Mouse (Mus musculus) cerebellum, postnatal 4 days (tissue): ENCODE results near the gene Abl2.
A peak's percentile ranks its signal among the peaks of the same experiment; 100 is the strongest.
"Not testable (repeated sequence)": the region's sequence is repeated elsewhere in the genome, so short reads cannot be mapped to it uniquely, and the experiment has no call there.

Experiments used
- DNase-seq, 2 experiments: peaks; one replicate each; pipeline ENCODE4 v3.0.0; 2022; ENCODE audit warnings: low spot score in 2 of 2, mixed read lengths in 1 of 2

The Abl2 gene

DNA sequence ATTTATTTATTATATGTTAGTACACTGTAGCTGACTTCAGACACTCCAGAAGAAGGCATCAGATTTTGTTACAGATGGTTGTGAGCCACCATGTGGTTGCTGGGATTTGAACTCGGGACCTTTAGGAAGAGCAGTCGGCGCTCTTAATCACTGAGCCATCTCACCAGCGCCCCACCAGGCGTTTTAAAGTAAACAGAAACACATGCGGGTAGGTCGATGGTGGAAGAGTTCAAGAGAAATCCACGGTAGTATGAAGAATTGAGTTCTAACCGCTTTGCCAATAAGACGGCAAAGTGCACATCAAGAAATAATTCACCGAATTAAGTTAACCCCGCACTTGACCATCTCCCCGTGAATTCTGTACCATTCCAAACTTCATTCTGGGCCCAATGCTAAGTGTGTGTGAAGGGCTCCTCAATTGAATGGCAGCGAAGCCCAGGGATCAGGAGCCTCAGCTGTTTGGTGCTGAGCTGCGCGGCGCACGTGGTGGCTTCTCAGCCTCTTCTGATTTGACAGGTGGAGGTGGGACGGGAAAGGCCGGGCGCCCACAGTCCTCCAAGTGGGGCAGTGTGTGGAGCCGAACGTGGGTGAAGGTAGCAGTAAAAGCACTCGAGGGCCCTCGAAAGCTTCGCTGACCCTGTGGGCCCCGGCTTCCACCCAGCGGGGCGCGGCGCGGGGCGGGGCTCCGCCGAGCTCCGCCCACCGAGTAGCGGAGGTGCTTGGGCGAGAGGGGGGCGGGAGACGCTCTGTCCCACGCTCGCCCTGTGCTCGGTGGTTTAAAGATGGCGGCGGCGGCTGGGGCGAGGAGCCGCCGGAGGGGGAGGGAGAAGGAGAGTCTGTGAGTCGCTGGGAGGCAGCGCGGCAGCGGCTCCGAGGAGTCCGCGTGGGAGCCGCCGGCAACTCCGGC is at the start of gene Abl2:
TSS of gene Abl2 (plus strand) at position 763 of the 907 bp plus-strand sequence.
- DNase-seq, result peak; percentile 63 to 91

GRCm38 (mm10) chr1:156520136-156520780 is 38.3 kb upstream of the Abl2 start:
- DNase-seq, result no peak

GRCm38 (mm10) chr1:156521796-156522517 is 36.6 kb upstream of the Abl2 start:
- DNase-seq, result no peak

- DNase-seq, result not testable (repeated sequence)
These were observed 34.7 kb upstream of the Abl2 start, which contains the start of gene Gm10031 for GRCm38 (mm10) chr1:156523842-156524241. TSS of gene Gm10031 (plus strand) at chr1:156524012.

GRCm38 (mm10) chr1:156532476-156533175 is 26.0 kb upstream of the Abl2 start:
- not testable (repeated sequence) for DNase-seq

- no peak for DNase-seq
These were observed 25.1 kb upstream of the Abl2 start for GRCm38 (mm10) chr1:156533483-156533882.

DNA sequence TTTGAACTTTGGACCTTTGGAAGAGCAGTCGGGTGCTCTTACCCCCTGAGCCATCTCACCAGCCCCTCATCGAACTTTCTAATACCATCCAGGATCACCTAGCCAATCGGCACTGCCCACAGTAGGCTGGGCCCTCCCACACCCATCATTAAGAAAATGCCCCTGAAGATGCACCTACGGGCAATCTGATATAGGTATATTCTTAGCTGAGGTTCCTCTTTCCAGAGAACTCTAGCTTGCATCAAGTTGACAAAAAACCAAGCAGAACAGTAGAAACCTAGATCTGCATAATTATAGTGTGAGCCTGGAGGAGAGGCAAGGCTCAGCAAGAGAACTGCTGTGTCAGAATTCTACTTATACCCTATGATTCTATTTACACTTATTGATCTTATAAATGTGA is 24.7 kb upstream of the Abl2 start:
- no peak for DNase-seq

DNA sequence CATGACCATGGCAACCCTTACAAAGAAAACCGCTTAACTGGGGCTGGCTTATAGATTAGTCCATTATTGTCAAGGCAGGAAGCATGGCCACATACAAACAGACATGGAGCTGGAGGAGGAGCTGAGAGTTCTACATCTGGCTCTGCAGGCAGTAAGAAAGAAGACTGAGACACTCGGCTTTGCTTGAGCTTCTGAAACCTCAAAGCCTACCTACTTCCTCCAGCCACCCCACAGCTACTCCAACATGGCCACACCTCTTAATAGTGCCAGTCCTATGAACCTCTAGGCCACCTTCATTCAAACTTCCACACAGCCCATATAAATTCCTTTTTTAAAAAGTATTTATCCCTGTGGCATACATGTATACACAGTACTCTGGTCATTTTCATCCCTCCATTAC is 21.6 kb upstream of the Abl2 start:
- no peak for DNase-seq

DNA sequence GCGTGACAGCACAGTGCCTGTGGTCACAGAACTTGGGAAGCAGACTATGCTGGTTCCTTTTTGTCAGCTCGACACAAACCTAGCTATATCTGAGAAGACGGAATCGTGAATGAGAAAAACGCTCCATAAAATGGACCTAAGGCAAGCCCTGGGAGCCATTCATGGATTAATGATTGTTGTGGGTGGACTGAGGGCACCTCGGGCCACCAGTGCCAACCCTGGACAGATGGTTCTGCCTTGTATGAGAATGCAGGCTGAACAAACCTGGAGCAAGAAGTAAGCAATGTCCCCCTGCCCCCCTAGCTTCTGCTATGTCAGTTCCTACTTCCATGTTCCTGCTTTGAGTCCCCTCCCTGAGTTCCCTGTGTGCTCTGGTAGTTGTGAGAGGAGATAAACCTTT is 20.9 kb upstream of the Abl2 start:
- no peak for DNase-seq

GRCm38 (mm10) chr1:156538382-156538781 is 20.2 kb upstream of the Abl2 start:
- no peak for DNase-seq

DNA sequence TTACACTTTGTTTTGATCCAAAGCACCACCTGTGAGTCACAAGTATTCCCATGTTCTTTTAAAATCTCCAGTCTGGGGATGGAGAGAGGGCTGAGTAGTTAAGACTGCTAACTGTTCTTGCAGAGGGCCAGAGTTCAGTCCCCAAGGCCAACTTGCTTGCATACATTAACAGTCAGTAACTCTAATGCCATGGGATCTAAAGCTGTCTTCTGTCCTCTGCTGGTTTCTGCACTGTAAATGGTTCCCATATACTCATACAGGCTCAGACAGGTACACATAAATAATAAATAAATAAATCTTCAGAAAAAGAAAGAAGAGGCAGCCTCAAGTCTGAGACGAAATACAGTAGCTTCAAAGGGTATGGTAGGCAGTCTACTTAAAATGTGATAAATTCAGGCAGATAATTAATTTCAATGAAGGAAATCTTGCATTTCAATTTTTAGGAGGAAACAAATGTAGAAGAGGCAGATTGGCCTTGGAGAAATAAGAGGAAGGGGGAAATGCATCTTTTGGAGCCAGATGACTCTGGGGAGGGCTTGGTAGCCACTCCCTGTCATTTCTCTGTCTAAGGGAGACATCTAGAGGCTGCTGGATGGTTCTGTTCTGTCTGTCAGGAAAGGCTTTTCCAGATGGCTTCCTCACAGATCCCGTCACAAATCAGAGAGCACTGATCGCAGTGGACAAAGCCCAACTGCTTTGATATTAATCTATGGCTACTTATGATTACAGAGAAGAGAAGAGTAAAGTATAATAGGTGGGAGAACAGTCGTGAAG is 18.6 kb upstream of the Abl2 start:
- peak in 1 of 2 experiments; percentile 12 for DNase-seq

- DNase-seq, result no peak
These were observed 14.6 kb upstream of the Abl2 start for GRCm38 (mm10) chr1:156543999-156544398.

- peak; percentile 58 to 70 for DNase-seq
These were observed 509 bp downstream of the Abl2 start for GRCm38 (mm10) chr1:156558950-156559640.

DNA sequence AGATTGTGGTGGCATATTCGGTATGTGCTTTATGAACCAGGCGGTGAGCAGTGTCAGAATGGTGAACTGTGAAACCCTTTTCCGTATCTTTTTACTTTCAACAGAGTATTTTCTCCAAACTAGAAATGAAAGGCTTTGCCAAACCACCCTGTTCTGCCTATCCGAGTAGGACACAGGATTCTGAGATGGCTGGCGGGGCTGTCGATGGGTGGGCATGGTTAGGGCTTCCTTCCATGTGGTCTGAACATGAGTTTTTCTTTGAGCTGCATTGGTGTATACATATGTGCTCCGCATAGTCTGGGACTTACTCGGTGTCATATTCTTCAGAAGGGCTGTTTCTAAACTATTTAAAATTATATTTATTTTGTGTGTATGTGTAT is 1.0 kb downstream of the Abl2 start:
- DNase-seq, result peak in 1 of 2 experiments; percentile 13

- DNase-seq, result no peak
These were observed 1.9 kb downstream of the Abl2 start for GRCm38 (mm10) chr1:156560500-156560899.

DNA sequence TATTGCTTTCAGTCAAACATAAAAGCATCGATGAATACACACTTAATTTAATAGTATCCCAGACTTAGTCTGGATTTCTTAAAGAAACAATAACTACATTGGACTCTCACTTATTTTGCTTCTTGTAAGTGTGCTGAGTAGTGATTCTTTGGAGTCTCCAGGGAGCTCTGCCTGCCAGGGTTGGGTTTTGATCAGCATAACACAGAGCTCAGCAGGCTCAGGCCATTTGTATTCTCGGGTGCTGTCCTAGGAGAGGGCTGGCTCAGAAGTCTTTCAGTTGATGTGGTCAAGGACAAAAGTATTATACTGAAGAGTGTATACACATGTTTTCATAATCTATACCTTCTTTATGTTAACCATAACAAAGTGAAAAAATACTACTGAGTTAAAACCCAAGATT is 6.7 kb downstream of the Abl2 start:
- DNase-seq, result no peak

GRCm38 (mm10) chr1:156566132-156566531 is 7.5 kb downstream of the Abl2 start:
- DNase-seq, result peak in 1 of 2 experiments; percentile 12

DNA sequence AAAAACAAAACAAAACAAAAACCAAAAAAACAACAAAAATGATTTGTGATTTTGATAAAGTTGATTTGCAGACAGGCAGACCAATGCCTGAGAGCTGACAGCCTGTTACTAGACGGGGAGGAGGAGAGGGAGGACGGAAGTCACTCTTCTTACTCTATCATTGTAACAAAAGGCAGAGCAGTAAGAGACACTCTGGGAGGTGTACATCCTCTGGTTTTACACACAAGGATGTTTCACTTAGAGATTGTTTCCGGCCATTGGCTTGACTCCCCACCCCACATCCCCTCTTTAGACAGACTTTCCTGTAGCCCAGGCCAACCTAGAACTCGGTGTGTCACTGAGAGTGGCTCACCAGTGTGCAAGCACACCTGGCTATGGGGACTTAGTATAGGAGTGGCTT is 11.0 kb downstream of the Abl2 start:
- DNase-seq, result no peak

DNA sequence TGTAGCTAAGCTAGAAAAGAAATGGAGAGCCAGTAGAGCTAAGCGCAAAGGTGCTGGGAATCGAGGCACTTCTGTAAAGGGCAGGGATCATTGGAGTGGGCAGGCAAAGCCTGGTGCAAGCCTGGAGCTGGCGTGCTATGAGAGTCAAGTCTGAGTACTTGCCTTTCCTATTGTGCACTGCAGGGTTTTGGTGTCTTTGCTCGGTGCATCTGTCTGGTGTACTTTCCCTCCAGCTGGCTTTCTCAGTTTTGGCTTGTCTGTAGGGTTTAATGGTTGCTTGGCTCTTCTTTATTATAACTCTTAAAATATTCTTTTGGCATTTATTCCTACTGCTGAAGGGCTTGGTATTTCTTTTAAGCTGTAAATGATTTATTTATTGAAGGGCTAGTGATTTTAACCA is 14.4 kb downstream of the Abl2 start:
- DNase-seq, result no peak

DNA sequence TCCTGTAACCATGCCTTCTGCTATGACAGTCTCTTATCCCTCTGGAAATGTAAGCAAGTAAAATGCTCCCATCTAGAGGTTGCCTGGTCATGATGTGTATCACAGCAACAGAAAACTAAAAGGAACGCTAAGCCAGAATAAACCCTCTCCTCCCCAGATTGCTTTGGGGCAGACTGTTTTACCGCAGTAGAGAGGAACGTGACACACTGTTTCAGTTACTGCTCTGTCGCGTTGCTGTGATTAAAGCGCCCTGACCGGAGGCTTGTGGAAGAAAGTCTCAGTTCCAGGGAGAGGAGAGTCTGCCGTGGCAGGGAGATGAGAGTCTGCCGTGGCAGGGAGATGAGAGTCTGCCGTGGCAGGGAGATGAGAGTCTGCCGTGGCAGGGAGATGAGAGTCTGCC is 22.6 kb downstream of the Abl2 start:
- no peak for DNase-seq
